Mouse (Mus musculus) ES-E14 (cell line): ENCODE measurements around the gene Trim3. TPM values are rescaled to one million over a fixed set of nuclear protein-coding genes. Genes with fewer than 3 reads are reported as not detected.
A peak's percentile ranks its signal among the peaks of the same experiment; 100 is the strongest.

ENCODE experiments used
- DNase-seq: peaks from one replicate; pipeline ENCODE4 v3.0.0-alpha.2; 2013; ENCODE audit warnings: low read depth, low spot score
- H3K27ac ChIP-seq: 2 replicates; pipeline ENCODE4 v1.5.1; 2012; ENCODE audit warnings: low read depth, mild to moderate bottlenecking, low read length, moderate library complexity, mixed read lengths; ENCODE audit not compliant: poor library complexity, insufficient read depth, severe bottlenecking
- H3K36me3 ChIP-seq: 2 replicates; pipeline ENCODE4 v1.6.1; 2012; ENCODE audit warnings: mild to moderate bottlenecking, low read length, moderate library complexity, mixed read lengths; ENCODE audit not compliant: control insufficient read depth, poor library complexity, insufficient read depth, severe bottlenecking
- H3K4me1 ChIP-seq, 2 experiments: fragments of 150-350 bp in 1 of 2; sonication (generic) in 1 of 2; 2 replicates each; pipeline ENCODE4 v1.6.1; 2012; ENCODE audit warnings: low read length in 2 of 2, mild to moderate bottlenecking in 1 of 2, mixed read lengths in 1 of 2; ENCODE audit not compliant: control insufficient read depth in 2 of 2, insufficient read depth in 2 of 2, poor library complexity in 1 of 2
- H3K4me3 ChIP-seq, 2 experiments: fragments of 150-350 bp in 1 of 2; sonication (generic) in 1 of 2; 2 replicates each; pipeline ENCODE4 v1.5.1; 2012; ENCODE audit warnings: low read length in 2 of 2, low read depth in 1 of 2, mild to moderate bottlenecking in 1 of 2, mixed read lengths in 1 of 2; ENCODE audit not compliant: insufficient read depth in 1 of 2, poor library complexity in 1 of 2, severe bottlenecking in 1 of 2
- H3K9ac ChIP-seq: 2 replicates; pipeline ENCODE4 v1.6.1; 2012; ENCODE audit warnings: low read depth, mild to moderate bottlenecking, low read length, mixed read lengths; ENCODE audit not compliant: poor library complexity, insufficient read depth, severe bottlenecking
- H3K9me3 ChIP-seq: fragments of 150-350 bp; sonication (generic); 2 replicates; pipeline ENCODE4 v1.6.1; 2012; ENCODE audit warnings: low read depth, mild to moderate bottlenecking, low read length; ENCODE audit not compliant: control insufficient read depth, insufficient read depth
- CHD2 ChIP-seq: IDR thresholded peaks from 2 replicates; pipeline ENCODE4 v1.6.1; 2014; ENCODE audit warnings: mild to moderate bottlenecking, low read depth, low read length, inconsistent platforms
- HCFC1 ChIP-seq: IDR thresholded peaks from 2 replicates; pipeline ENCODE4 v1.6.1; 2012; ENCODE audit warnings: low read length, inconsistent platforms, borderline replicate concordance; ENCODE audit not compliant: insufficient read depth
- MAFK ChIP-seq: IDR thresholded peaks from 2 replicates; pipeline ENCODE4 v1.6.1; 2014; ENCODE audit warnings: mild to moderate bottlenecking, low read depth, low read length, inconsistent platforms; ENCODE audit not compliant: insufficient read depth
- ZC3H11A ChIP-seq: IDR thresholded peaks from 2 replicates; pipeline ENCODE4 v1.6.1; 2012; ENCODE audit warnings: low read depth, mild to moderate bottlenecking, inconsistent platforms, low read length, borderline replicate concordance
- ZNF384 ChIP-seq: IDR thresholded peaks from 2 replicates; pipeline ENCODE4 v1.6.1; 2012; ENCODE audit warnings: low read depth, low read length, inconsistent platforms
- in situ Hi-C, 2 experiments: fragments of 600-800 bp; cut with MboI; formaldehyde crosslinking; loops; one replicate each; pipeline ENCODE4 v1.15.1; 2025; ENCODE audit warnings: low sequenced_read_pairs in 2 of 2, inconsistent platforms in 1 of 2; ENCODE audit not compliant: unreplicated experiment in 2 of 2
- total RNA-seq: library from RNA; depleted of rRNA; stranded (reverse); fragments of 300-350 nt; gene quantifications from 2 replicates; pipeline ENCODE4 v1.2.3, GENCODE M21; 2012; rRNA removed

Trim3 gene
- 28.5 and 29.5 TPM in 2 replicates for total RNA-seq

DNA sequence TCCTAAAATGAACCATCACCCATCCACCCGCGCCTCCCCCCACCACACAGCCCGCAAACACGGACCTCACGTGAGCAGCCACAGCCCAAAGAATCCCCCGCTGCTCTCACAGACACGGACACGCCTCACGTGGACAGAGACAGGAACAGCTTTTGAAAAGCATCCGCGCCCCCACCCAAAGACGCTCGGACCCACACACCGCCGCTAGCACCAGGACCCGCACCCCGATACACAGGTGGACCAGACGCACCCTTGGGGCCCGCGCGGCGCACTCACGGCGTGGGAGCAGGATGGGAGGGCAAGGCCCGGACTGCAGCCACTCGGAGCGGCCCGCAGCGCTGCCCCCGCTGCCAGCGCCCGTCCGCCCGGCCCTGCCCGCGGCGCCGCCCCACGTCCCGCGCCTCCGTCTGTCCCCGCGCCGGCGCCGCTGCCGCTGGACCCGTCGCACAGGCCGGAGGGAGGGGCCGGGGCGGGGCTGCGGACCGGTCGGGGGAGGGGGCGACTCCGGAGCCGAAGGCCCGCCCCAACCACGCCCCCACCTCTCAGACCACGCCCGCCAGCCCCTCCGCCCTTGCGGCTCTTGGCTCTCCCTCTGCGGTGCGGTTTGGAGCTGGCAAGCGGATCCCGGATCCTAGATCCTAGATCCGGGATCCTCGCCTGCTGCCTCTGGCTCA, at the start of gene Trim3:
Gene Trim3 (minus strand): TSS at position 445 of the 674 bp plus-strand sequence.
- peaks cover 16% of the 10 kb centered on the region; the same call in 1 of the 2 replicates for H3K36me3 ChIP-seq
- TF ChIP-seq HCFC1, result no peak
- no peak for TF ChIP-seq ZNF384
- TF ChIP-seq MAFK, result no peak
- no peak for TF ChIP-seq ZC3H11A
- TF ChIP-seq CHD2, result no peak
- H3K9me3 ChIP-seq, result no peaks in the 10 kb centered on the region
- peaks cover 0 to 2% of the 10 kb centered on the region in 2 experiments; a peak in 1 of 4 replicates for H3K4me1 ChIP-seq
- in situ Hi-C loops, result no loop called here
- no peak within 1 kb of the TSS for H3K27ac ChIP-seq
- peak within 1 kb of the TSS; percentile 91 for H3K9ac ChIP-seq
- DNase-seq, result peak; percentile 70
- peak within 1 kb of the TSS; percentile 76 to 95 for H3K4me3 ChIP-seq

DNA sequence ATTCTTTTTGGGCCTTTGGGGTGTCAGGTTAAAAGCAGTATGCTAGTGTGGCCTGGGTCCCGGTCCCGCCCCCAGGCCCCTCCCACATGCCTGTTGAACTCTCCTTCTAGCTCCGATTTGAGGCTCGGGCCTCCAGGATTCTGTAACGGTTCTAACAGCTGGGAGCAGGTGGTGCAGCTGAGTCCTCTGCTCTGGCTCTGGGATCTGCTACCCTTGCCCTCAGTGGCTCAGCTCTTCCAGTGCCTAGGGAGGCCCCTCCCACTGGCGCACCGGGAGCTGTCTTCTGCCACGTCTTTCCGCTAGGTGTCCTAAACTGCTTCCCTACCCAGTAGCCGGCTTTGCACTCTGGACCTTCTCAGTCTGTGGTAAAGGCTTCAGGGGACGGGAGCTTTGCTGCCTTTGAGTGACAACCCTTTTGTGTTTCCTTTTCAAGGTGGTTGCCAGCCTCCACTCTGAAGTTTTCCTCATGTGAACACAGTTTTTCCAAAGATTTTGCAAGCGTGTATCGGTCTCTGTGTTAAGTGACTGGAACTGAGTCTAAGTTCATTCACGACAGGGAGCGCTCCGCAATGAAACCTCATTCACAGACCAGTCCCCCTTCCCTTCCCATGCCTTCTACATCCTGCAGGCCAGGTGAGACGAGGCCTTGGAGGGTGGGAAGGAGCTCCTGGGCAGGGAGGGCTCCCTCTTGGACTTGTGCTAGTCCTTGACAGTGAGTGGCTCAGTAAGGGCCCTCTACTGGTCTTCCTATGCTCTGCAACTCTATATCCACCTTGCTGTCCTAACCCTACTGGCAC, 17.5 kb upstream of the Trim3 start, which contains the start of gene Dnhd1:
Gene Dnhd1 (plus strand): TSS at position 189 of the 797 bp plus-strand sequence.
- DNase-seq, result peak; percentile 74
- Histone ChIP-seq H3K27ac (no peak within 1 kb of the TSS), H3K36me3 (no peaks in the 10 kb centered on the region), H3K9ac (peak within 1 kb of the TSS; percentile 34; the same call in 1 of the 2 replicates), H3K9me3 (no peaks in the 10 kb centered on the region), H3K4me1 (peaks cover 2 to 3% of the 10 kb centered on the region in 2 experiments; a peak in 2 of 4 replicates), H3K4me3 (peak within 1 kb of the TSS; percentile 39 to 53)
- TF ChIP-seq CHD2 (no peak), ZNF384 (no peak), HCFC1 (no peak), MAFK (no peak), ZC3H11A (no peak)
- in situ Hi-C loops, result no loop called here

GRCm38 (mm10) chr7:105641936-105642335, 8.6 kb upstream of the Trim3 start:
- no peaks in the 10 kb centered on the region for H3K9me3 ChIP-seq
- in situ Hi-C loops, result no loop called here
- no peak overlapping the region for H3K27ac ChIP-seq
- H3K4me3 ChIP-seq, result no peak overlapping the region
- H3K36me3 ChIP-seq, result peaks cover 12% of the 10 kb centered on the region; the same call in 1 of the 2 replicates
- TF ChIP-seq ZNF384, result no peak
- TF ChIP-seq HCFC1, result no peak
- TF ChIP-seq MAFK, result no peak
- TF ChIP-seq ZC3H11A, result no peak
- no peak for TF ChIP-seq CHD2
- H3K4me1 ChIP-seq, result peaks cover 3% of the 10 kb centered on the region in 2 experiments; a peak in 2 of 4 replicates
- no peak for DNase-seq
- no peak overlapping the region for H3K9ac ChIP-seq

DNA sequence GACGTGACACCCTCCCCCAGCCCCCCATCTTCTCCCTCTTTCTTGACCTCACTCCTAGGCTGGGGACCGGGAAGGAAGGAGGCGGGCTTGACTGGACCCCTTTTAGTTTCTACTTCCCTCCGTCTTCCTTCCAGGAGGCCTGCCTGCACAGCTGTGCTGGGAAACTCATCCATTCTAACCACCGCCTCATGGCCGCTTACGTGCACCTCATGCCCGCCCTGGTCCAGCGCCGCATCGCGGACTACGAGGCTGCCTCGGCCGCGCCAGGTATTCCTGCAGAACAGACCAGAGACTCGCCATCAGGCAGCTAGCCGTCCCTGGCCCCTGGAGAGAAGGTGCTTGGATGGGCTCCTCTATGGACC, 7.5 kb upstream of the Trim3 start:
- Histone ChIP-seq H3K4me1 (peaks cover 3% of the 10 kb centered on the region in 2 experiments; a peak in 2 of 4 replicates), H3K27ac (peak overlapping the region; percentile 34; the same call in 1 of the 2 replicates), H3K36me3 (peaks cover 21% of the 10 kb centered on the region; the same call in 1 of the 2 replicates), H3K9me3 (no peaks in the 10 kb centered on the region), H3K9ac (peak overlapping the region; percentile 74), H3K4me3 (peak overlapping the region; percentile 82 to 88)
- no peak for TF ChIP-seq MAFK
- TF ChIP-seq HCFC1, result no peak
- no peak for TF ChIP-seq ZNF384
- no peak for TF ChIP-seq ZC3H11A
- no peak for TF ChIP-seq CHD2
- in situ Hi-C loops, result no loop called here
- DNase-seq, result no peak
